Mouse (Mus musculus) ES-Bruce4 (cell line): ENCODE results near the gene Cytip.

Experiments used
- CTCF ChIP-seq: IDR thresholded peaks from one replicate; pipeline ENCODE4 v1.8.1; 2011; ENCODE audit warnings: low read depth, low read length
- EP300 ChIP-seq: IDR thresholded peaks from 2 replicates; pipeline ENCODE4 v1.6.1; 2011; ENCODE audit warnings: low read depth, low read length; ENCODE audit not compliant: insufficient read depth

DNA sequence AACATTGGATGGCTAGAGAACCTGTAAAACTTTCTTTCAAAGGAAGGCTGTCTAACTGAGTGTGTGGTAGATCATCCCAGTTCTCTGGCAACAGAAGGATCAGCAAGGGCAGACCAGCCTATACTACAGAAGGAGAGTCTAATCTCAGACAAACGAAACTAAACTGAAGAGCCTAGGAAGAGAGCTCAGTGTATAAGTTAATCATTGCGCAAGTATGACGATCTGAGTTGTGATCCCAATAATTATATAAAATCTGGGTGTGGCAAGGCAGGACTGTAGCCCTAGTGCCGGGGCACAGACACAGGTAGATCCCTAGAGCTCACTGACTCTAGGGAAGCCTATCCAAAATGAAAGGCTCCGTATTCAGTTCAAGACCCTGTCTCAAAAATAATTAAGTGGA, 3.2 kb downstream of the Cytip start:
- TF ChIP-seq CTCF (no peak), EP300 (no peak)
